Mouse (Mus musculus): ENCODE measurements around the gene Chd2. TPM values are rescaled to one million over a fixed set of nuclear protein-coding genes. Genes with fewer than 3 reads are reported as not detected.
A peak's percentile ranks its signal among the peaks of the same experiment; 100 is the strongest.

The Chd2 gene
- polyA plus RNA-seq, 1 experiment = 36.9 TPM

DNA sequence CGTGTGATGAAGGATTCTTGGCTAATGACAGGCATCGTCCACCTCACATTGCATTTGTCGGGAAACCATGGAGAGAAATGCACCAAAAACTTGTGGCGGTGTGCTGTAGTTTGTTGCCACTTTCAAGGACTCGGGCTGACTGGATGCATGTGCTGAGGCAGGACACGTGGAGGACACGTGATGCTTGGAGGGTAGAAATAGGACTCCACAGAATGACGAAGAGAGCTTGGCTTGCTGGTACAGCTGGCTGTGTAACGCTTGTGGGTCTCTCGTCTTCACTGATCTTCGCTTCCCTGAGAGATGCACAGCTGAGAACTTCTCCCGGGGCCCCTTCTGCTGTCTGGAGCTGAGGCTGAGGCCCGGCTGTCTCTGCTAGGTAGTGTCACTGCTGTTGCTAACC lies 118.4 kb downstream of the Chd2 start:
- Histone ChIP-seq H3K27me3 (replicated peaks; ENCODE audit: control insufficient read depth, insufficient read depth, low read length) (no peaks in the 10 kb centered on the region), H3K27ac (ENCODE audit: insufficient read depth, low read depth, low read length) (no peak overlapping the region), H3K36me3 (ENCODE audit: control insufficient read depth, insufficient read depth, low read length) (no peaks in the 10 kb centered on the region), H3K4me1 (ENCODE audit: control insufficient read depth, insufficient read depth, low read length) (no peaks in the 10 kb centered on the region), H3K4me3 (ENCODE audit: insufficient read depth, low read depth, low read length) (no peak overlapping the region)
- DNase-seq = peak; percentile 32
- WGBS = 64% methylated on average over 13 of the region's 13 CpGs
- no peak for TF ChIP-seq POLR2A (IDR thresholded peaks at IDR 0.05; ENCODE audit: low read depth, low read length)
- no peak for TF ChIP-seq CTCF (conservative IDR thresholded peaks at IDR 0.05; ENCODE audit: insufficient read depth, insufficient read length, low read depth, low read length)

- no peak overlapping the region for H3K27ac ChIP-seq (ENCODE audit: insufficient read depth, low read depth, low read length)
- H3K27me3 ChIP-seq (replicated peaks; ENCODE audit: control insufficient read depth, insufficient read depth, low read length) = no peaks in the 10 kb centered on the region
- H3K4me3 ChIP-seq (ENCODE audit: insufficient read depth, low read depth, low read length) = no peak overlapping the region
- 26% methylated on average over 12 of the region's 12 CpGs for WGBS
- H3K4me1 ChIP-seq (ENCODE audit: control insufficient read depth, insufficient read depth, low read length) = no peaks in the 10 kb centered on the region
- H3K36me3 ChIP-seq (ENCODE audit: control insufficient read depth, insufficient read depth, low read length) = no peaks in the 10 kb centered on the region
- DNase-seq = peak; percentile 77
- no peak for TF ChIP-seq POLR2A (IDR thresholded peaks at IDR 0.05; ENCODE audit: low read depth, low read length)
- TF ChIP-seq CTCF (conservative IDR thresholded peaks at IDR 0.05; ENCODE audit: insufficient read depth, insufficient read length, low read depth, low read length) = peak; percentile 93
These were observed 119.2 kb downstream of the Chd2 start for GRCm38 (mm10) chr7:73422223-73423113.

GRCm38 (mm10) chr7:73421278-73422015 lies 120.2 kb downstream of the Chd2 start:
- no peak for DNase-seq
- Histone ChIP-seq H3K4me3 (ENCODE audit: insufficient read depth, low read depth, low read length) (no peak overlapping the region), H3K27me3 (replicated peaks; ENCODE audit: control insufficient read depth, insufficient read depth, low read length) (no peaks in the 10 kb centered on the region), H3K4me1 (ENCODE audit: control insufficient read depth, insufficient read depth, low read length) (no peaks in the 10 kb centered on the region), H3K36me3 (ENCODE audit: control insufficient read depth, insufficient read depth, low read length) (no peaks in the 10 kb centered on the region), H3K27ac (ENCODE audit: insufficient read depth, low read depth, low read length) (no peak overlapping the region)
- TF ChIP-seq CTCF (conservative IDR thresholded peaks at IDR 0.05; ENCODE audit: insufficient read depth, insufficient read length, low read depth, low read length) (no peak), POLR2A (IDR thresholded peaks at IDR 0.05; ENCODE audit: low read depth, low read length) (no peak)
- 55% methylated on average over 9 of the region's 9 CpGs for WGBS

DNA sequence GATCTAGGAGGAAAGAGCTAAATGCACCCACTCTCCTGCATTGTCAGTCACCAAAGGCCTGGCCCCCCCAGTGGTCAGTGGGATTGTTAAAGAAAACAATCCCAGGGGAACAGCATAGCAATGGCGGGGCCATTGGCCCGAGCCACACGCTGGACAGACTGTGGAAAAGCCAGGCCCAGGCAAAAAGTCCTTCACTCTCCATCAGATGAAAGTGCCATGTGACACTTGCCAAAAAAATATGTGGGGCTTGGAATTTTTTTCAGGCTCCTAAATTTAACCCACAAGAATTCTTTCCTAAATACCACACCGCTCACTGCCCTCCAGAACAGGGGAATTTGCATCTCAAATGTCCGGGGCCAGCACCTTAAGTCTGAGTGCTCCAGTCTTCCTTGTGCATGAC lies 120.8 kb downstream of the Chd2 start:
- no peak for DNase-seq
- no peaks in the 10 kb centered on the region for H3K27me3 ChIP-seq (replicated peaks; ENCODE audit: control insufficient read depth, insufficient read depth, low read length)
- no peaks in the 10 kb centered on the region for H3K36me3 ChIP-seq (ENCODE audit: control insufficient read depth, insufficient read depth, low read length)
- no peak overlapping the region for H3K4me3 ChIP-seq (ENCODE audit: insufficient read depth, low read depth, low read length)
- H3K27ac ChIP-seq (ENCODE audit: insufficient read depth, low read depth, low read length) = no peak overlapping the region
- no peaks in the 10 kb centered on the region for H3K4me1 ChIP-seq (ENCODE audit: control insufficient read depth, insufficient read depth, low read length)
- TF ChIP-seq POLR2A (IDR thresholded peaks at IDR 0.05; ENCODE audit: low read depth, low read length) = no peak
- 71% methylated on average over 5 of the region's 5 CpGs for WGBS

DNA sequence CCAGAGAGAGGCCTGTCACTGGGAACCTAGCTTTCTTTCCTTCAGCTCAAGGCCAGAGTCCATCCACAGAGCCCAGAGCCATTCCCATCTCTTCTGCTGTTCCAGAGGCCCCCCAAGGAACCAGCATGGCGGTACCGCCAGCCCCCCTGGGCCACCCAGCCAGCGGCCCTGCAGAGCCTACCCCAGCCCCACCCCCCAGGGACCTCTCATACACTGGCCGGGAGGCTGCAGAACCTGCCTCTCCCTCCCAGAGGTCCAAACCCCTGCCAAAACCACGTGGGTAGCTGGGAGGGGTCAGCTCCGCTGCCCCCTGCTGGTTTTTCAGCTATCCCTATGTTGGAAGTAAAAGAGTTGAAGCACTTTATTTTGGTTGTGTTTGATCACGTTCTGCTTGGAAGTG lies 122.3 kb downstream of the Chd2 start:
- H3K4me3 ChIP-seq (ENCODE audit: insufficient read depth, low read depth, low read length) = no peak overlapping the region
- no peaks in the 10 kb centered on the region for H3K36me3 ChIP-seq (ENCODE audit: control insufficient read depth, insufficient read depth, low read length)
- H3K27ac ChIP-seq (ENCODE audit: insufficient read depth, low read depth, low read length) = no peak overlapping the region
- WGBS = 50% methylated on average over 7 of the region's 7 CpGs
- no peaks in the 10 kb centered on the region for H3K4me1 ChIP-seq (ENCODE audit: control insufficient read depth, insufficient read depth, low read length)
- no peak for DNase-seq
- TF ChIP-seq POLR2A (IDR thresholded peaks at IDR 0.05; ENCODE audit: low read depth, low read length) (no peak), CTCF (conservative IDR thresholded peaks at IDR 0.05; ENCODE audit: insufficient read depth, insufficient read length, low read depth, low read length) (no peak)
- H3K27me3 ChIP-seq (replicated peaks; ENCODE audit: control insufficient read depth, insufficient read depth, low read length) = no peaks in the 10 kb centered on the region

DNA sequence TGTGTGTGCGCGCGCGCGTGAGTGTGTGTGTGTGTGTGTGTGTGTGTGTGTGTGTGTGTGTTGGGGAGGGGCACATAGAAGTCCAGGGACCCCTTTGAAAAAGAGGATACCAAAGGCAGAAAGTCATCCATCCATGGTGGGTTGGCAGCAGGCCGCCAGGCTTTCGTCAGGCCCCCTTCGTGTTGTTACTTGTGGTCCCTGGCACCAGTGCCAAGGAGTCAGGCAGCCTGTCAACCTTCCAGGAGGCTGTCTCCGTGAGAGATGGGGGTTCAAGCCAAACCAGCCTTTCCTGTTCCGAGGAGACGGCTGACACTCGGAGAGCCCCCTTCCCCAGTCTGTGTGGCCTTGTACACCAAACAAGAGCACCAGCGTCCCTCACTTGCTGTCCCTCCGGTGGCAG lies 127.4 kb downstream of the Chd2 start:
- no peaks in the 10 kb centered on the region for H3K27me3 ChIP-seq (replicated peaks; ENCODE audit: control insufficient read depth, insufficient read depth, low read length)
- no peak for TF ChIP-seq POLR2A (IDR thresholded peaks at IDR 0.05; ENCODE audit: low read depth, low read length)
- no peak for TF ChIP-seq CTCF (conservative IDR thresholded peaks at IDR 0.05; ENCODE audit: insufficient read depth, insufficient read length, low read depth, low read length)
- H3K4me3 ChIP-seq (ENCODE audit: insufficient read depth, low read depth, low read length) = no peak overlapping the region
- no peaks in the 10 kb centered on the region for H3K36me3 ChIP-seq (ENCODE audit: control insufficient read depth, insufficient read depth, low read length)
- no peak for DNase-seq
- H3K27ac ChIP-seq (ENCODE audit: insufficient read depth, low read depth, low read length) = no peak overlapping the region
- WGBS = 87% methylated on average over 14 of the region's 14 CpGs
- no peaks in the 10 kb centered on the region for H3K4me1 ChIP-seq (ENCODE audit: control insufficient read depth, insufficient read depth, low read length)

DNA sequence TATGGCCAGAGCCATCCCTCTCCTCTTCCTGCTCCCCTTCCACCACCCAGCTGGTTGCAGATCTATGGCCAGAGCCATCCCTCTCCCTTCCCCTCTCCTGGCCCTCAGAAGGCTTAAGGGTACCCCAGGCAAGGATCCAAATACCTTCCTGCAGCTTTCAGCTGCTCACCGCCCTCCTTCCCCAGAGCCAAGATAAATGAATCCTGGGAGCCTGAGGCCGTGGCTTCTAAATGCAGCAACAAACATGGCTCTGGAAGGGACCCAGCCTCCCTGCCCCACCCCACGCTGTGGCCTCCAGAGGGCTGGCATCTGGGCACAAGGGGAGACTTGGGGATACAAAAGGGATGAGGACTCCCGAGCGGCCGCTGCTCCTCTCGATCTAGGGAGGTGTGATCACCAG lies 129.2 kb downstream of the Chd2 start:
- no peaks in the 10 kb centered on the region for H3K4me1 ChIP-seq (ENCODE audit: control insufficient read depth, insufficient read depth, low read length)
- H3K4me3 ChIP-seq (ENCODE audit: insufficient read depth, low read depth, low read length) = no peak overlapping the region
- H3K27me3 ChIP-seq (replicated peaks; ENCODE audit: control insufficient read depth, insufficient read depth, low read length) = no peaks in the 10 kb centered on the region
- WGBS = 64% methylated on average over 7 of the region's 7 CpGs
- TF ChIP-seq POLR2A (IDR thresholded peaks at IDR 0.05; ENCODE audit: low read depth, low read length) = no peak
- TF ChIP-seq CTCF (conservative IDR thresholded peaks at IDR 0.05; ENCODE audit: insufficient read depth, insufficient read length, low read depth, low read length) = no peak
- DNase-seq = no peak
- no peaks in the 10 kb centered on the region for H3K36me3 ChIP-seq (ENCODE audit: control insufficient read depth, insufficient read depth, low read length)
- no peak overlapping the region for H3K27ac ChIP-seq (ENCODE audit: insufficient read depth, low read depth, low read length)

All from kidney, adult 2 months (tissue).